Mouse (Mus musculus) fibroblast of lung, adult 2 months (primary cell): ENCODE measurements around the gene Wnt2.

ENCODE experiments used
- DNase-seq: peaks from one replicate; pipeline ENCODE4 v3.0.0-alpha.2; 2011; ENCODE audit warnings: low read depth

Wnt2 gene

GRCm38 (mm10) chr6:18029746-18030656 is at the start of gene Wnt2:
Gene Wnt2, minus strand, starts transcription at chr6:18030585.
- DNase-seq = no peak

- peak; percentile 9 for DNase-seq
These were observed 48.2 kb upstream of the Wnt2 start for GRCm38 (mm10) chr6:18078615-18079014.

GRCm38 (mm10) chr6:18076986-18077385 is 46.6 kb upstream of the Wnt2 start:
- DNase-seq = no peak

GRCm38 (mm10) chr6:18076577-18076976 is 46.2 kb upstream of the Wnt2 start:
- no peak for DNase-seq

- DNase-seq = no peak
These were observed 27.5 kb upstream of the Wnt2 start for GRCm38 (mm10) chr6:18057899-18058298.

- DNase-seq = no peak
These were observed 21.3 kb upstream of the Wnt2 start for GRCm38 (mm10) chr6:18051702-18052101.

GRCm38 (mm10) chr6:18044299-18044698 is 13.9 kb upstream of the Wnt2 start:
- DNase-seq = no peak

GRCm38 (mm10) chr6:18043172-18043571 is 12.8 kb upstream of the Wnt2 start:
- DNase-seq = no peak

GRCm38 (mm10) chr6:18032271-18032670 is 1.9 kb upstream of the Wnt2 start:
- no peak for DNase-seq

- DNase-seq = no peak
These were observed 1.2 kb upstream of the Wnt2 start for GRCm38 (mm10) chr6:18031509-18032010.

GRCm38 (mm10) chr6:18030868-18031508 is 603 bp upstream of the Wnt2 start:
- no peak for DNase-seq

- DNase-seq = no peak
These were observed 6.1 kb downstream of the Wnt2 start for GRCm38 (mm10) chr6:18024133-18024794.

GRCm38 (mm10) chr6:18013346-18013745 is 17.0 kb downstream of the Wnt2 start:
- no peak for DNase-seq

- no peak for DNase-seq
These were observed 23.0 kb downstream of the Wnt2 start for GRCm38 (mm10) chr6:18007356-18007755.

GRCm38 (mm10) chr6:18002065-18002464 is 28.3 kb downstream of the Wnt2 start:
- DNase-seq = no peak

GRCm38 (mm10) chr6:17998497-17998896 is 31.9 kb downstream of the Wnt2 start:
- no peak for DNase-seq

- no peak for DNase-seq
These were observed 35.2 kb downstream of the Wnt2 start for GRCm38 (mm10) chr6:17994956-17995790.

GRCm38 (mm10) chr6:17991625-17992024 is 38.8 kb downstream of the Wnt2 start:
- DNase-seq = no peak

- DNase-seq = no peak
These were observed 40.0 kb downstream of the Wnt2 start for GRCm38 (mm10) chr6:17990173-17991028.

GRCm38 (mm10) chr6:17979361-17979760 is 51.0 kb downstream of the Wnt2 start:
- DNase-seq = no peak

GRCm38 (mm10) chr6:17978881-17979280 is 51.5 kb downstream of the Wnt2 start:
- DNase-seq = no peak
